Mouse (Mus musculus): Measurements from ENCODE around the gene Trpd52l3. TPM values are rescaled to one million over a fixed set of nuclear protein-coding genes. Genes with fewer than 3 reads are reported as not detected.
A peak's percentile ranks its signal among the peaks of the same experiment; 100 is the strongest.
"Not testable (repeated sequence)": the region's sequence is repeated elsewhere in the genome, so short reads cannot be mapped to it uniquely, and the experiment has no call there.

Trpd52l3 gene
- not detected for total RNA-seq (2021)
- long read RNA-seq, experiment 1, result 0 reads
- long read RNA-seq, experiment 2, result 0 reads

DNA sequence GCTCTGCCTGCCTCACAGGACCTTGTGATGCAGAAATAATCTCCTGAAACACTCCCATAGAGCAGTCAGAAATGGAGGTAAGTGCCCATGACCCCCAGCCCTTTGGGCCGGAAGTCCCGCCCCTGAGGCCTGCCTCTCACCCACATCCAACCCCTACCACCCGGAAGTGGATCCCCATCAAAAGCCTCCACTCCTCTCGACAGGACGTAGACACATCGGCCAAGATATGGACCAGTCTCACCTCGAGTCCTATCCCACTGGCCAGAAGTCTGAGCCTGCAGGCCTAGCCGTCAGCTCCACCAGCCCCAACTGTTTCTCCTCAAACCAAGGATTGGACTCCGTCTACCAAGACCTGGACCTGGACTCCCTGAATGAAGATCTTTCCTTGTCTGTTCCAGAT is at the start of gene Trpd52l3:
Gene Trpd52l3, plus strand, starts transcription at position 170 of the 400 bp plus-strand sequence.
- no peak for DNase-seq

DNA sequence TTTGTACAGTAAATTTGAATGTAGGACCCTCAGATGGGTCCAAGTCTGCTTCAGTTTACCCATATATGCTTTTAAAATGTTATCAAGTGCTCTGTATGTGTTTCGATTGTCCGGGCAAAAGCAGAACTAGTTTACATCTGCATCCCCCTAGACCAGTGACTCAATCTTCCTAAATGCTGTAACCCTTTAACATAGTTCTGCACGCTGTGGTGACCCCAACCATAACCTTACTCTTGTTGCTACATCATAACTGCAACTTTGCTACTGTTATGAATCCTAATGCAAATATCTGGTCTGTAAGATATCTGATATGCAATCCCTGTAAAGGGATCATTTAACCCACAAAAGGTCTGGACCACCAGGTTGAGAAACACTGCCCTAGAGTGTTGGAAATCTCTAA is 49.8 kb upstream of the Trpd52l3 start:
- DNase-seq, result no peak

DNA sequence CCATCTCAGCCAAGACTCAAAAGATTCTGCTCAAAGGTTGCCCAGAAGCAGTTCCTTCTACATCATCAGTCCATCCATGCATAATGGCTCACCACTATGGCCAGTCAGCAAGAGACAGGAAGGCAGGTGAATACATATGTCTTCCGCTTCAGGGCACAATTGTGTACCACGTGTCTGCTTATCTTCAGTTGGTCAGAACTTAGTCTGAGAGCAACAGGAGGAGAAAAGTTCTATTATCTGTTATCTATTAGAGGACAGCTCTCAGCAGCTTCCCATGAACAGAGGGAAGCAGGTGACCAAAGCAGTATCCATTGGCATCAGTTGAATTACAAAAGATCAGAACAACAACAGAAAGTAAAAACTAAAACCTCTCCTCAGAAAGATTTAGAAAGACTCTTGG is 48.1 kb upstream of the Trpd52l3 start:
- no peak for DNase-seq

DNA sequence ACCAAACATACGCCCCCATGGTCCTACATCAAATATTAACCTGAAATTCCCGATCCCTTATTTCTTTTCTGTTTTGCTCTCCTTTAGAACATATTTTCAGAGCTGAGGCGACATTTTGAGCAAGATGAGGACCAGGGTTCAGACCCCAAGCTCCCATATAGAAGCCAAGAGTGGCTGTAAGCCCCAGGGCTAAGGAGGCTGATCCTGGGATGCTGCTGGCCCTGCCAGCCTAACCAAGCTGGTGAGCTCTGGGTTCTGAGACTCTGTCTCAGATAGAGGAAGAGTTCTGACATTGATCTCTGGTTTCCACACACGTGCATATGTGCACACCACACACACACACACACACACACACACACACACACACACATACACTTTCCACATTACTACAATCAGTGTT is 42.7 kb upstream of the Trpd52l3 start:
- no peak for DNase-seq

DNA sequence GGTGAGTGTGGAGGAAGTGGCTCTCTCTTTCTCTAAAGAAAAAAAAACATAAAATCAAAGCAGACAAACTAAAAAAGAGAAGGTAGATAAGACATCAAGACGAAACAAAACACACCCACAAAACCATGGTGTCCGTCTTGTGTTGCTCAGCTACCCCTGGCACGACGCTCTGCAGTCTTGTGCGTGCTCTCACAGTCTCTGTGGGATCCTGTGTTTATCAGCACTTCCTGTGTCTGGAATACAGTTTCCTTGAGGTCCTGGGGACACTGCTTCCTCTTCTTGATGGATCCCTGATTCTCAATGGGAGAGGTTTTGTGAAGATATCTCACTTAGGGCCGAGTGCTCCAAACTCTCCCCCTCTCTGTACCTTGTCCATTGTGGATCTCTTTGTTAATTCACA is 41.7 kb upstream of the Trpd52l3 start:
- DNase-seq, result no peak

DNA sequence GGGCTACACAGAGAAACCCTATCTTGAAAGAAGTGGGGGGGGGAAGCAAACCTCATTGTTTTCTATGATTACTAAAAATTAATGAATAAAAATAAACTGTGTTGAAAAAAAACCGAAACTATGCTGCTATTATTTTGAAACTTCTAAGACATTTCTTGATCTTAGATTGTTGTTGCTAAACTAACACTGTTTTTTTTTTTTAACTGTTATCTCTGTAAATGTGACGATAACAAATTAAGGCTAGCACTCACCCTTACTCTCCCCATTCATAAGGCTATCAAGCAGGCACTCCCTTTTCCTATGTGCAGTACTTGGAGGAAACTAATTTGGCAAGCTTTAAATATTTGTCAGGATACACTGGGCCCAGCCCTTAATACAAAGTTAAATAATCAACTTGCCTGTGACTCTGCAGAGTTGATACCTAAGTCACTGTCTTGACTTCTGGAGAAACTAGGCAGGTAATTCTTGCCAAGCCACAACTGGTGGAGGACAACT is 39.9 kb upstream of the Trpd52l3 start:
- DNase-seq, result no peak

DNA sequence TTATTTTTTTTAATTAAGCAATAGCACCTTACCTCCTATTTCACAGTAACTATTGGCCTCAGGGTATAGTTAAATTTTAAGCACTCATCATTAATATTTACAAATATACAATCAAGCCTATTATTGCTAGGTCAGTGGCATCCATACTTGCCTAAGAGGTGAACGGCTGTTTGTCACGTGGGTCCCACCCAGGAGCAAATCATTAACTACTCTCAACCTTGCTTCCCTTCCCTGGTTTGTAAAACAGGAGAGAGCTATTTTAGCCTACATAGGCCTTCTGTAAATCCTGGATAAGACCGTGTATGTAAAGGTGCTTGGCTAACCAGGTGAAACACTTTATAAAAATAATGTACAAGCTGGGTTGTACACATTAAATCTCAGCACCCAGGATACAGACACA is 35.6 kb upstream of the Trpd52l3 start:
- DNase-seq, result no peak

DNA sequence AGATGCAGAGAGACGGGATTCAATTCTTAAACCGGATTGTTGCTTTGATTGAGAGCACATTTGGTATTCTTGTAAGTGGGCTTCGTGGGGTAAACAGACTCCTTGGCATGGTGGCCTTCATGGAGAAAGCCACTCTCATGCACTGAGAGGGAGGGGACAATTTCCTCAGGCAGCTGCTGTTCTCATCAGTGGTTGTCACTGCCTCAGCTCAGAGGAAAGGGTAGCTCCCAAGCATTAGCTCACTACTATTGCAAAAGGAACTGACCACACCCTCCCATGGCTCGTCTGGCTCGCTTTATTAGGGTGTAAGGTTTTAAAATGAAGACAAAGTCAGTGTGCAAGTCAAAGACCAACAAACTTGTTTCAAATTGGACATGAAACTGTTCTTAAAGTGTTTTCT is 30.2 kb upstream of the Trpd52l3 start:
- DNase-seq, result no peak

DNA sequence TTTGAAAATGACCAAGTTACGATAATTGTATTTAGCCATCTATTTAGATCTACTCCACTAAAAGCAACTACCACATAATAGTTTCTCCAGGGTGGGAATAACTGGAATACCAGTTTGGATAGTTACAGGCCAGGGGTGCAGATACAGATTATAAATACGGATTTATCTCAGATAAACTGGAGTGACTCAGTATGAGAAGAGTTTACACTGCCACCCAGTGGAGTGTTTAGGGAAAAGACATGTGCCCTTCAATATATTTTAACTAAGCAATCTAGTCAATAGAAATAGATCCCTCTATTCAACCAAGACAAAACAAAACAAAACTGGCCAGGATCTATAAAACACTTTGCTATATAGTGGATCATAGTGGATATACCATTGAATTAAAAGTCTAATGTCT is 24.7 kb upstream of the Trpd52l3 start:
- DNase-seq, result peak; percentile 19

DNA sequence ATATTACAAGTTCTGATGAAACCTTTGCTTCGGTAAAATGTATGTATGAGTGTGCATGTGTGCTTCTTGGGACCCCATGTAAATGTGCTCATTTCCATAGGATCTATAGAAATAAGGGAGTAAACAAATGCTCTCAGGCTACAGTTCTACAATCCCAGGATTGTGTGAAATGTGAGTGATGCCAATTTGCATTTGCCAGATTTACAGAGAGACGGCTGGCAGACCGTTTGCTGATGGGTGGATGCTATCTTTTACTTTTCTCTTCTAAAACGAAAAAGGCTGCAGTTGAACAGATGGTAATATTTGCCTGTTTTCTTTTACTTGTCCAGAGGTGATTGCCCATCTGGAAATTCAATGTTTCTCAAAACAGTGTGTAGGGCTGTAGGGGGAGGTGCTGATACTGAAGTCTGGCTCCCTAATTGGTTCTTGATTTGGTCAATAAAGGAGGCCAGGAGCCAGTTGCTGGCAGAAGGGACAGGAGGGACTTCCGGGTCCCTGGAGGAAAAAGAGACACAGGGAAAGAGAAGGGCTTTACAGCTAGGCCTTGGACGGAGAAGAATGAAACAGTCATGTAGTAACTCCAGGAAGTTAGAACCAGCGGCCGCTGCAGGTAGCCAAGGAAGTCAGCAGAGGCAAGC is 24.0 kb upstream of the Trpd52l3 start:
- DNase-seq, result no peak

DNA sequence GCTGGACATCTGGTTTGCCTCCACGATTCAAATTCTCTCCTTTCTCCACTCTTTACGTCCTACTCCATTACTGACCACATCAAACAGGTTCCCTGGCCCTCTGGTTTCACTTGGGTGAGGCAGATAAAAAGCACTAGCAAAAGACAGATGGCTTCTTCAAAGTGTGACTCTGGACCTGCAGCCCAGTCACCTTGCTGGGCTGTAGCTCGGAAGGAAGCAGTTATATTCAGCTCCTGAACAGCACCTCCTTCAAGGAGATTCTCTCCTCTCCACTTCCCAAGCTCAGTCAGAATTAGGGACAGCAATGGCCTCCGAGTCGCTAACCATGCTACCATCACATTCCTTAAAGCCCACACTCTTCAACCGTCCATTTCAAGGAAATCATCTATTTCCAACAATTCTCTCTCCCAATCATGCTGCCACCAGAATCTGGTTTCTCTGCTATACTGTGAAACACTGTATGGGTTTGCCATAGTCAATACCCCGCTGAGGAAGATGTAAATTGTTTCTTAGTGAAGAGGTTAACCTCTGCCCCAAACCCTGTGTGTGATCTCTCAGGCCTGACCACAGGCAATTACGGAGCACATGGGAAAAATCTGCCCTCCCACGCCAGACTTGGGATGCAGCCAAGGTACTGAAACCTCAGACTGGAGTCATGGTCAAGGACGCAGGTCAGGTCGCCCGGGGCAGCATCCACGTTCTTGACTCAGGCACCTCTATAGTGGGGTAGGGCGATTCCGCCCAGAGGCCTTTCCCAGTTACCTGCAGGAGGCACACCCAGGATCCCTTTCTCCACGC is 19.2 kb upstream of the Trpd52l3 start:
- peak; percentile 66 for DNase-seq

DNA sequence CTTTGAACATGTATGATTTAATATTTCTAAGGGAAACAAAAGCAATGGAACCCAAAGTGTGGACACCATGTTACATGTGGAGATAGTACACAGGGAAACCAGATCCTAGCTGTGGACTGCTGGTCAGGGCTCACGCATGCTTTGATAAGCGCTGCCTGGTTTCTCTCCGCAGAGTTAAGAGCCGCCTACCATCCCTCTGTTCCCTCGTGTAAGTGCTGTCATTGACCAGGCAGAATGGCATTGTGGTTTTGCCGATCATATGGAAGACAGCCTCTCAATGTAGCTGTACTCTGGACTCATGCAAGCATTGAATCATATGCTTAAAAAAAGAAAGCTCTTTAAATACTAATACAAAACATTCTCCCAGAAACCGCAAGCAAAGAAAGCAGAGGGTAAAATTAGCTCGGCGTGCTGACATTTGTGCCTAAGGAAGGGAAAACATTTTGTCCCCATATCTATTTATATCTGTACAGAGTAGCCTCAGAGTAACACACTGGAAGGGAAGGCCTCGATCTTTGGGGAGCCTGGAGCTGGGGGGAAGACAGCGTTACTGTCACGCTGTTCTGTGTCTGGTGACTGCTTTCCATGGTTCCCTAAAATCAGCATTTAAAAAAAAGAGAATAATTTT is 17.0 kb upstream of the Trpd52l3 start:
- DNase-seq, result no peak

DNA sequence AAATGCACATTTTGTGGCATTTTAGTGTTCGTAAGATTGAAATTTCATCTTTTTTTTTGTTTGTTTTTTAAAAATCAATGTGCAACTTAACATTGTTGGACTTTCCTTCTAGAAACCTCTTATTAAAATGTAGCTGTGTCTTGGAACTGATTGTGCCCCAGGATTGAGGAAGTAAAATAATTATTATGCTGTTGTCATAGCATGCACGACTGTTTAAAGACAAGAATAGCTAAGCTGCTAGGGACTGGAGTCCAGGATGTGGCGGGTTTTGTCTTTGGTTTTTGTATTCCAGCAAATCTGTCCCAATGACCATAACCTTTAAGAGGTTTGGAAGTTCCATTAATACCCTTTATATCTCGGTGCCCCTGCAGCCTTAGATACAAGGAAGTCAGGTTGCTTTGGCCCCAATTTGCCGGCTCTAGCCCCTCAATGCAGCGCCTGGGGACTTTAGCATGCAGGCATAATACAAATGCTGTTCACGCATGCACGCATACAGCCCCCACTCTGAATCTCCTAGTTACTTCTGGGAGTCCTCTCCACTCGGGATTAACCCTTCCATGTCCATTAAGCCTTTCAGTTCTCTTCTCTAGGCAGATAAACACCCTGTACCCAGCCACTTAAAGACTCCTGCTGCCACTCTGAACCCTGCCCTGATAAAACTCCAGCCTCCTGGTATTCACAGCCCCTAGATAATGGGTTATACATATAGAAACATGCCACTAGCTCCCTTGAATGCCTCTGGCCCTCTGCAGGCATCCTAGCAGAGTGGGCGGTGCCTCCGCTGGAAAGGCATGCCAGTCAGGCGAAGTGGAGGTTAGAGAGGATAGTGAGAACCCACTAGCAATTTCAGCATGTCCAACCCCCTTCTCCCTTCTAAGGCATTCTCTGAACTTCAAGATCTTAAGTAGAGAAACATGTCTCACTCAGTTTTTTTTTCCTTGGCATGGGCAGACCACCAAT is 2.9 kb upstream of the Trpd52l3 start:
- no peak for DNase-seq

DNA sequence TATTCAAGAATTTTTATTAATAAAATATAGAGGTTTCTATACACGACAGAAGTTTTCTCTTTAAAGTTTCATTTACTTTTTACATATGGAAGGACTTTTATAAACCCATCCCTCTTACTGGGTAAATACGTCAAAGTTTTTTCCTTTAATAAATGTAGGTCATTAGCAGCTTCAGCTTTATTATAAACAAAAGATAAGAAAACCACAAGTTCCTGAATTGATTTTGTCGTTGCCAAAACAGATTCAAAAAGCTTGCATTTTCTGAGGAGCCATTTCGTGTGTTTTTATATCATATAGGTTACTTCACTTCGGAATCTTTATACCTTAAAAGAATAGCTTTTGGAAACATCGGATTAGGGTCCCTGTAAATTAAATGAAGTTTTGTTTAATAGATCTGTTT is 2.0 kb upstream of the Trpd52l3 start:
- no peak for DNase-seq

DNA sequence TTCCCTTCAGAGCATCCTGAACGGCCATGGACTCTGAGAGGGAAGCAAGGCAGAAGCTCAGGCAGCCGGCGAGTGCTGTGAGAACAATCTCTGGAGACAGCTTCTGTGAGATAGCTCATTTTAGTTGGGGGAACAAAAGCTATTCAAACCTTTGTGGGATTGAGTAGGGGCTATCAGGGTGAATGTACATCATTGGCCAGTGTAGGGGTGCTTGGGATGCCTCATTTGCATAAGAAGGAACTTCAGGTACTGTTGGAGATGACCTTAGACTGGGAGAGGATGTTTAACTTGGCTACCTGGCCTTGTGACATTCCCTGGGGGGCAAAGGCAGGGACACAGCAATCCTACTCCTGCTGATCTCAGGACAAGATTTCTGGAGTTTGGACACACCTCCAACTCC is 2.8 kb downstream of the Trpd52l3 start:
- DNase-seq, result no peak

DNA sequence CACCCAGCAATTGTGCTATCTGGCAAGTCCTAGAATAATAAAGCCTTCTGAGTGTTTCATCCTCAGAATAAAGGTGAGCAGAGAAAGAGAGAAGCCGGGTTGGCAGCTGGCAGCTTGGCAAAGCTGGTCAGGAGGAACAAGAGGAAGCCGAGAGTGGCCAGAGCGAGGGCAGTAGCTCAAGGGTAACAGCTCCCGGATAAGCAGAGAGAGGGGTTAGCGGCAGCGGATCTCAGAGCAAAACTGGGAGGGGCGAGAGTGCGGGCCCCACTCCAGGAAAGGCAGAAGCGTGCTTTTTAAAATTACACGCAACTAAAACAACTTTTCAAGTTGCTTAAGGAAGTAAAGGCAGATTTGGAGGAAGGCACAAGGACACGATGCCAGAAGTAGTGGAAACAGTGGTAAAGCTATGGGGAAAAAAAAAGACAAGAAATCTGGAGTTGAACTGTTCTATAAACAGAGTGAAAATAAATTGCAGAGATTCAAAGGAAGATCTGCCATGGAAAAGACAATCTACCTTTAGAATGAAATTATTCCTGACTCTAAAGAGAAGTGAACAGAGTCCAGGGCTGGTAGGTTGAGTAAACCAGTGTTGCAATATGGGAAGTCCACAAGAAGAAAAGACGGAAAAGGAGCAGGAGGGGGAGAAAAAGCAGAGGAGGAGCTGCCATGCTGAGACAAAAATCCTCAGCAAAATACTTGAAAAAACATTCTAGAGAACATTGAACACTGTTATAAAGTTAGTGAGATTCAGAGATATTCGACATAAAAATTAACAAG is 7.1 kb downstream of the Trpd52l3 start:
- DNase-seq, result no peak

DNA sequence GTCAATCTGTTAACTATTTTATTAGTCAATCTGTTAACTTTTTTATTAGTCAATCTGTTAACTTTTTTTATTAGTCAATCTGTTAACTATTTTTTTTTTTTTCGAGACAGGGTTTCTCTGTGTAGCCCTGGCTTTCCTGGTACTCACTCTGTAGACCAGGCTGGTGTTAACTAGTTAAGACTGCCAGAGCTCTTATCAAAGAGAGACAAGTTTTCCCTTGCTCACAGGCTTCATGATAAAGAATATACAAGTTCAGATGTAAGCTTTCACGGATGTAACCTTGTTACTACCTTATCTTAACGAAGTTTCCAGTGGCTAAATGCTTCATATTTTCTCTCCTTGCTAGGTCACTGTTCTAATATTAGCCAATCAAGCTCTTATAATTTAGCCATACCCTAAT is 10.7 kb downstream of the Trpd52l3 start:
- DNase-seq, result no peak

DNA sequence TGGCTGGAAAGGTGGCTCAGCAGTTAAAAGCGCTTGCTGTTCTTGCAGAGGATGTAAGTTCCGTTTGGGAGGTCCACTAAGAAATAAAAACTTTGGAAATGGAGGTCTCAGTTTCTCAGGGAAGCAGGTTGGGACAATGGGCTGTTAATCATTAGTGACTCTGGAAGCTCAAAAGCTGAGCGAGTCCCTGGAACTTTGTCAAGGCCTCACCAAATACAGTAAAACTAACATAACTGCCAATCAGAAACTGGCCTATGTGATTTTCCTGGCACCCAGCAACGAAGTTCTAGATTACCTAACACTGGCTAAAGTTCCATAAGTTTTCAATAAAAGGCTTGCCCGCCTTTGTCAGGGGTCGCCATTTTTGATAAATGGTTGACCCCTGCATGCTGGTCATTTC is 12.6 kb downstream of the Trpd52l3 start:
- no peak for DNase-seq

DNA sequence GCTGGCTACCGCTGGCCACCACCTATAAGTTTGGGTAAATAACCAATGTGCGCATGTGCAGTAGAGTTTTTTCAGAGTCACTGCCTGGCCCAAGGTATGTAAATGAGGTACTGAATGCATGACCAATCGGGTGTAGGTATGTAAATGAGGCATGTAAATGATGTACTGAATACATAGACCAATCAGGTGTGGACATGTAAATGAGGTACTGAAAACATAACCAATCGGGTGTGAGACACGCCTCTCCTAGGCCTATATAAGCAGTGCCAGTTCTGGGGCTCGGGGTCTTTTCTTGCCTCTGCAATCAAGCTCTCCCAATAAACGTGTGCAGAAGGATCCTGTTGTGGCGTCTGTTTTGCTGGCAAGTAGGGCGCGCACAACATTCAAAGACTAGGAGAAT is 19.8 kb downstream of the Trpd52l3 start:
- not testable (repeated sequence) for DNase-seq

DNA sequence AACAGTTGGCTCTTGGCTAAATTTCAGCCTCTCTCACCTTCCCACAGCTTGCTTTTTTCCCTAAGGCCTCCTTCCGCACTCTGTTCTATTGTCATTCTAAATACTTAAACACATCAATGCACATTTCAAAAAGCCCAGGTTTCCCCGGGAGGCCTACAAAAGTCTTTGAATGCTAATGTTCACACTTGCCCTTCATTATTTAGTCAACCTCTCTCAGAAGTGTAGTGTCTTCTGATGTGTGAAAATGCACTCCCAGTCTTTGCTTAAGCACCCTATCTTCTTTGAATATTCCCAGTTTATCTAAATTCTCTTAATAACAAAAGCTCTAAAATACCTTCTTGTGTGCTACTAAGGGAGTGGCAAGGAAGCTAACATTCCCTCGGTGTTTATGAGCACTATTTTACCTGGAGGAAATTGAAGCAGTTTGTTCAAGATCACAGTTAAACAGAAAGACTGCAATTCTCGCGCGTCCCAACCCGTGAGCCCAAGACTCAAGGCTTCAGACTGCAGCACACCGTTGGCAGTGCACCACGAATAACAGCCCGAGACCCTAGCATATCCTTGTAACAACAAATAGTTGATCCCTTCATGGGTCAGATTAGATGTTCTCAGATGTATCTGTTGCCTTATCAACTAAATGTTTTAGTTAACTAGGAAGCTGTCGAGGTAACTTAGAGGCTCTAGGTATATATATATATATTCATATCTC is 25.6 kb downstream of the Trpd52l3 start:
- DNase-seq, result no peak

All from adrenal gland, postnatal 10 days (tissue).